Mouse (Mus musculus) MEL (cell line): Measurements from ENCODE around the gene Pcdh9. TPM values are rescaled to one million over a fixed set of nuclear protein-coding genes. Genes with fewer than 3 reads are reported as not detected.
A peak's percentile ranks its signal among the peaks of the same experiment; 100 is the strongest.

Source experiments
- DNase-seq: peaks from one replicate; pipeline ENCODE4 v3.0.0; 2011; ENCODE audit warnings: low read depth, low spot score
- H3K27ac ChIP-seq: 2 replicates; pipeline ENCODE4 v1.5.1; 2012; ENCODE audit warnings: low read depth, mild to moderate bottlenecking, control low read depth, low read length, moderate library complexity; ENCODE audit not compliant: control insufficient read depth
- H3K27me3 ChIP-seq, 2 experiments: fragments of 150-350 bp in 1 of 2; sonication (generic) in 1 of 2; 2 replicates each; pipeline ENCODE4 v1.6.1; 2012; ENCODE audit warnings: low read length in 2 of 2, mild to moderate bottlenecking in 2 of 2, improper control_type of control experiment in 1 of 2, moderate library complexity in 1 of 2; ENCODE audit not compliant: insufficient read depth in 2 of 2, control insufficient read depth in 1 of 2
- H3K36me3 ChIP-seq, 2 experiments: 2 replicates each; pipeline ENCODE4 v1.6.1; 2012 to 2014; ENCODE audit warnings: low read length in 2 of 2, improper control_type of control experiment in 1 of 2, inconsistent platforms in 1 of 2, mild to moderate bottlenecking in 1 of 2; ENCODE audit not compliant: insufficient read depth in 2 of 2, control insufficient read depth in 1 of 2
- H3K4me1 ChIP-seq, 2 experiments: fragments of 150-350 bp in 1 of 2; sonication (generic) in 1 of 2; 2 replicates each; pipeline ENCODE4 v1.6.1; 2012; ENCODE audit warnings: low read length in 2 of 2, improper control_type of control experiment in 1 of 2, mild to moderate bottlenecking in 1 of 2; ENCODE audit not compliant: insufficient read depth in 2 of 2, control insufficient read depth in 1 of 2
- H3K4me3 ChIP-seq, 2 experiments: fragments of 150-350 bp in 1 of 2; sonication (generic) in 1 of 2; 2 replicates each; pipeline ENCODE4 v1.5.1; 2012; ENCODE audit warnings: low read depth in 2 of 2, low read length in 2 of 2, mild to moderate bottlenecking in 2 of 2, moderate library complexity in 2 of 2, control low read depth in 1 of 2, improper control_type of control experiment in 1 of 2; ENCODE audit not compliant: control insufficient read depth in 1 of 2, insufficient read depth in 1 of 2
- H3K79me2 ChIP-seq: 2 replicates; pipeline ENCODE4 v1.6.1; 2012; ENCODE audit warnings: mild to moderate bottlenecking, low read length, moderate library complexity; ENCODE audit not compliant: control insufficient read depth, poor library complexity, insufficient read depth
- H3K9ac ChIP-seq: 2 replicates; pipeline ENCODE4 v1.6.1; 2012; ENCODE audit warnings: low read depth, mild to moderate bottlenecking, control low read depth, low read length, moderate library complexity; ENCODE audit not compliant: control insufficient read depth, poor library complexity, severe bottlenecking
- H3K9me3 ChIP-seq: fragments of 150-350 bp; sonication (generic); replicated peaks from 2 replicates; pipeline ENCODE4 v1.6.1; 2012; ENCODE audit warnings: mild to moderate bottlenecking, low read length, improper control_type of control experiment, moderate library complexity; ENCODE audit not compliant: insufficient read depth
- CHD1 ChIP-seq: IDR thresholded peaks from 2 replicates; pipeline ENCODE4 v1.6.1; 2012; ENCODE audit warnings: low read depth, mild to moderate bottlenecking, inconsistent platforms, low read length, improper control_type of control experiment
- CTCF ChIP-seq, 3 experiments: IDR thresholded peaks in 2 of 3; conservative IDR thresholded peaks in 1 of 3; 2 replicates each; pipeline ENCODE4 v1.5.1; 2011 to 2012; ENCODE audit warnings: low read length in 3 of 3, low read depth in 2 of 3, mild to moderate bottlenecking in 2 of 3, improper control_type of control experiment in 1 of 3, inconsistent platforms in 1 of 3, mixed read lengths in 1 of 3, moderate library complexity in 1 of 3; ENCODE audit not compliant: control insufficient read depth in 1 of 3, insufficient read depth in 1 of 3, poor library complexity in 1 of 3, severe bottlenecking in 1 of 3
- E2F4 ChIP-seq: IDR thresholded peaks from 2 replicates; pipeline ENCODE4 v1.6.1; 2011; ENCODE audit warnings: low read depth, low read length, improper control_type of control experiment, borderline replicate concordance
- GABPA ChIP-seq: IDR thresholded peaks from 2 replicates; pipeline ENCODE4 v1.6.1; 2012; ENCODE audit warnings: low read depth, mild to moderate bottlenecking, inconsistent platforms, low read length, improper control_type of control experiment, moderate library complexity
- GATA1 ChIP-seq: IDR thresholded peaks from 2 replicates; pipeline ENCODE4 v1.6.1; 2011; ENCODE audit warnings: low read depth, low read length, improper control_type of control experiment
- HCFC1 ChIP-seq: IDR thresholded peaks from 2 replicates; pipeline ENCODE4 v1.6.1; 2012; ENCODE audit warnings: low read depth, mild to moderate bottlenecking, inconsistent platforms, low read length, improper control_type of control experiment, moderate library complexity
- JUND ChIP-seq: IDR thresholded peaks from 2 replicates; pipeline ENCODE4 v1.6.1; 2011; ENCODE audit warnings: low read depth, mild to moderate bottlenecking, improper control_type of control experiment, low read length
- MAFK ChIP-seq: IDR thresholded peaks from 2 replicates; pipeline ENCODE4 v1.6.1; 2011; ENCODE audit warnings: low read depth, mild to moderate bottlenecking, low read length, improper control_type of control experiment, borderline replicate concordance
- MAX ChIP-seq: IDR thresholded peaks from 2 replicates; pipeline ENCODE4 v1.6.1; 2011; ENCODE audit warnings: low read length, improper control_type of control experiment
- MYB ChIP-seq: IDR thresholded peaks from 2 replicates; pipeline ENCODE4 v1.6.1; 2011; ENCODE audit warnings: mild to moderate bottlenecking, low read depth, low read length, improper control_type of control experiment
- MYC ChIP-seq: IDR thresholded peaks from 2 replicates; pipeline ENCODE4 v1.6.1; 2011; ENCODE audit warnings: low read depth, mild to moderate bottlenecking, low read length, improper control_type of control experiment, moderate library complexity
- POLR2A ChIP-seq, 2 experiments: IDR thresholded peaks; 2 replicates each; pipeline ENCODE4 v1.6.1; 2011 to 2012; ENCODE audit warnings: low read length in 2 of 2, mild to moderate bottlenecking in 2 of 2, control low read depth in 1 of 2, improper control_type of control experiment in 1 of 2, low read depth in 1 of 2, moderate library complexity in 1 of 2; ENCODE audit not compliant: control insufficient read depth in 1 of 2, insufficient read depth in 1 of 2, poor library complexity in 1 of 2
- POLR2AphosphoS2 ChIP-seq: IDR thresholded peaks from 2 replicates; pipeline ENCODE4 v1.6.1; 2011; ENCODE audit warnings: low read length, improper control_type of control experiment
- RAD21 ChIP-seq: IDR thresholded peaks from 2 replicates; pipeline ENCODE4 v1.6.1; 2011; ENCODE audit warnings: mild to moderate bottlenecking, low read depth, low read length, improper control_type of control experiment
- SIN3A ChIP-seq: IDR thresholded peaks from 2 replicates; pipeline ENCODE4 v1.6.1; 2012; ENCODE audit warnings: low read length, improper control_type of control experiment, inconsistent platforms
- SMC3 ChIP-seq: IDR thresholded peaks from 2 replicates; pipeline ENCODE4 v1.6.1; 2011; ENCODE audit warnings: low read depth, low read length, improper control_type of control experiment
- TBP ChIP-seq: IDR thresholded peaks from 2 replicates; pipeline ENCODE4 v1.8.0; 2011; ENCODE audit warnings: low read depth, low read length, improper control_type of control experiment
- USF1 ChIP-seq: IDR thresholded peaks from 2 replicates; pipeline ENCODE4 v1.6.1; 2014; ENCODE audit warnings: low read depth, mild to moderate bottlenecking, inconsistent platforms, low read length, improper control_type of control experiment, moderate library complexity
- USF2 ChIP-seq, 2 experiments: IDR thresholded peaks; 2 replicates each; pipeline ENCODE4 v1.6.1; 2011 to 2012; ENCODE audit warnings: improper control_type of control experiment in 2 of 2, low read length in 2 of 2, borderline replicate concordance in 1 of 2, inconsistent platforms in 1 of 2, low read depth in 1 of 2, mild to moderate bottlenecking in 1 of 2; ENCODE audit not compliant: insufficient read depth in 1 of 2
- ZC3H11A ChIP-seq: IDR thresholded peaks from 2 replicates; pipeline ENCODE4 v1.6.1; 2012; ENCODE audit warnings: low read depth, mild to moderate bottlenecking, inconsistent platforms, low read length, improper control_type of control experiment
- ZKSCAN1 ChIP-seq: IDR thresholded peaks from 2 replicates; pipeline ENCODE4 v1.6.1; 2012; ENCODE audit warnings: low read depth, mild to moderate bottlenecking, inconsistent platforms, low read length, improper control_type of control experiment, moderate library complexity
- ZMIZ1 ChIP-seq: IDR thresholded peaks from 2 replicates; pipeline ENCODE4 v1.6.1; 2012; ENCODE audit warnings: low read depth, mild to moderate bottlenecking, inconsistent platforms, low read length, improper control_type of control experiment, moderate library complexity
- ZNF384 ChIP-seq: IDR thresholded peaks from 2 replicates; pipeline ENCODE4 v1.6.1; 2012; ENCODE audit warnings: low read depth, mild to moderate bottlenecking, inconsistent platforms, low read length, improper control_type of control experiment
- polyA plus RNA-seq, 2 experiments: library from polyadenylated mRNA; stranded (reverse) in 1 of 2; unstranded in 1 of 2; fragments of >175 nt in 1 of 2; fragments of >200 nt in 1 of 2; gene quantifications; 2 replicates each; pipeline versions ENCODE4 v1.2.1 to v1.2.4; 2012; ENCODE audit warnings: low replicate concordance in 2 of 2, low read depth in 1 of 2; ENCODE audit not compliant: insufficient read length in 2 of 2, insufficient read depth in 1 of 2, missing spikeins in 1 of 2
- total RNA-seq: library from RNA; depleted of rRNA; stranded (reverse); fragments of 300-350 nt; gene quantifications from 2 replicates; pipeline ENCODE4 v1.2.3, GENCODE M21; 2012

Pcdh9 gene
- total and polyA plus RNA-seq, 3 experiments = not detected

GRCm38 (mm10) chr14:93898533-93898932 is 8.1 kb upstream of the Pcdh9 start:
- H3K4me1 ChIP-seq = no peaks in the 10 kb centered on the region
- H3K27me3 ChIP-seq = no peaks in the 10 kb centered on the region
- H3K4me3 ChIP-seq = no peak overlapping the region
- DNase-seq = peak; percentile 42
- no peak overlapping the region for H3K27ac ChIP-seq
- H3K79me2 ChIP-seq = no peaks in the 10 kb centered on the region
- TF ChIP-seq CTCF (IDR thresholded peaks at IDR 0.05 in 2 of 3, conservative IDR thresholded peaks at IDR 0.05 in 1 of 3; ENCODE audit: control insufficient read depth in 1 of 3, insufficient read depth in 1 of 3, low read depth in 2 of 3, low read length in 3 of 3, poor library complexity in 1 of 3, severe bottlenecking in 1 of 3) = peak in 2 of 3 experiments; percentile 1 to 49; a peak in 2 of 6 replicates
- TF ChIP-seq MAX = no peak
- TF ChIP-seq CHD1 = no peak
- no peak for TF ChIP-seq MYC
- peak; percentile 37 for TF ChIP-seq ZC3H11A
- peak; percentile 74 for TF ChIP-seq RAD21
- TF ChIP-seq SMC3 = peak; percentile 54
- TF ChIP-seq ZNF384 = peak; percentile 62
- no peak for TF ChIP-seq MAFK
- H3K9me3 ChIP-seq = no peaks in the 10 kb centered on the region
- H3K36me3 ChIP-seq = no peaks in the 10 kb centered on the region
- no peak overlapping the region for H3K9ac ChIP-seq

GRCm38 (mm10) chr14:93895131-93895530 is 4.7 kb upstream of the Pcdh9 start:
- TF ChIP-seq USF2 (IDR thresholded peaks at IDR 0.05; ENCODE audit: borderline replicate concordance in 1 of 2, insufficient read depth in 1 of 2, low read depth in 1 of 2, low read length in 2 of 2) (no peak), TBP (no peak), GATA1 (no peak), MAFK (no peak), USF1 (no peak), GABPA (no peak), MAX (no peak), CHD1 (no peak), JUND (no peak), ZMIZ1 (no peak), ZC3H11A (no peak), MYB (no peak), POLR2AphosphoS2 (no peak), SIN3A (no peak), HCFC1 (no peak), E2F4 (no peak), POLR2A (IDR thresholded peaks at IDR 0.05; ENCODE audit: control insufficient read depth in 1 of 2, insufficient read depth in 1 of 2, low read depth in 1 of 2, low read length in 2 of 2, poor library complexity in 1 of 2) (no peak), MYC (no peak), ZKSCAN1 (no peak)
- Histone ChIP-seq H3K79me2 (no peaks in the 10 kb centered on the region), H3K4me3 (no peak overlapping the region), H3K27me3 (no peaks in the 10 kb centered on the region), H3K36me3 (no peaks in the 10 kb centered on the region), H3K27ac (no peak overlapping the region), H3K9me3 (no peaks in the 10 kb centered on the region), H3K4me1 (no peaks in the 10 kb centered on the region), H3K9ac (no peak overlapping the region)
- DNase-seq = no peak
